Mouse (Mus musculus) ES-Bruce4 (cell line): ENCODE measurements at regions not wholly inside any gene's neighbourhood (a gene's known extent, or its start where the extent isn't known, plus 50 kb on each side); places are given as distances from the start of the nearest gene placed in this dataset.

Experiments used
- H3K27ac ChIP-seq: 2 replicates; pipeline ENCODE4 v1.5.1; 2012; ENCODE audit warnings: low read length, inconsistent platforms; ENCODE audit not compliant: insufficient read depth
- H3K27me3 ChIP-seq: 2 replicates; pipeline ENCODE4 v1.6.1; 2012; ENCODE audit warnings: mild to moderate bottlenecking, low read length, inconsistent platforms; ENCODE audit not compliant: control insufficient read depth, poor library complexity, insufficient read depth, severe bottlenecking
- H3K36me3 ChIP-seq: 2 replicates; pipeline ENCODE4 v1.6.1; 2012; ENCODE audit warnings: inconsistent platforms, mild to moderate bottlenecking, low read length, moderate library complexity; ENCODE audit not compliant: control insufficient read depth, poor library complexity, insufficient read depth, severe bottlenecking
- H3K4me1 ChIP-seq: one replicate; pipeline ENCODE4 v1.8.1; 2011; ENCODE audit warnings: low read length; ENCODE audit not compliant: control insufficient read depth, insufficient read depth
- H3K4me3 ChIP-seq: 2 replicates; pipeline ENCODE4 v1.5.1; 2011; ENCODE audit warnings: low read depth, mild to moderate bottlenecking, low read length
- H3K9ac ChIP-seq: 2 replicates; pipeline ENCODE4 v1.6.1; 2012; ENCODE audit warnings: low read depth, mild to moderate bottlenecking, inconsistent platforms; ENCODE audit not compliant: poor library complexity, severe bottlenecking
- H3K9me3 ChIP-seq: replicated peaks from 2 replicates; pipeline ENCODE4 v1.6.1; 2012; ENCODE audit warnings: mild to moderate bottlenecking, low read length, inconsistent platforms; ENCODE audit not compliant: control insufficient read depth, poor library complexity, insufficient read depth, severe bottlenecking
- CTCF ChIP-seq: IDR thresholded peaks from one replicate; pipeline ENCODE4 v1.8.1; 2011; ENCODE audit warnings: low read depth, low read length
- EP300 ChIP-seq: IDR thresholded peaks from 2 replicates; pipeline ENCODE4 v1.6.1; 2011; ENCODE audit warnings: low read depth, low read length; ENCODE audit not compliant: insufficient read depth
- POLR2A ChIP-seq: IDR thresholded peaks from one replicate; pipeline ENCODE4 v1.8.1; 2011; ENCODE audit warnings: low read length; ENCODE audit not compliant: insufficient read depth

DNA sequence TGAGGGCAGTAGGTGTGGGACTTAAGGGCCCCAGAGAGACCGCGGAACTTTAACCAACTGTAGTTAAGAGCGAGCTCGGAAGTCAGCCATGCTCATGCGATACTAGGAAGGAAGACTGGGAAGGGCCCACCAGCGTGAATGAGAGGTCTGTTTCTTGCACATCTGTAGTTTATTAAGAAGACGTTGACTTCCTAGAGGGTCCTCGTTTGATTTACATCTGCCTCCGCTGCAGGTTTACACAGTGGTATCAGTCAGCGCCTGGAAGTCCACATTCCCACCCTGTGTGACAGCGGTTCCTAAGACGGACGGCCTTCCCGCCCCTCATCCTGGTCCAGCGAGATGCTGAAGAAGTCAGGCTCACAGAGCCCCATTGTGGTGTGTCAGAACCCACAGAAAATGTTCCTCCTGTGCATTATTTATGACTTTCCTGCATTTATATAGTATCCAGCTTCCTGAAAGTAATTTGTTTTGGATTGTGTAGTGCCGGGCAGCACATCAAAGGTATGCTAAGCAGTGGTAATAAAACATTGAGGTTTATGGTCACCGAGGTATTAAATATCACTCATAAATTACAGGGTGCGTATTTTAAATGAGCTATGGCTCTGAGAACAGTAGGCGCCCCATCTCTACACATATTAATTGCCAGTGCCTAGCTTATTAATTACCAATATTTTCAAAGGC lies 136.9 kb upstream of the Rpl34 start:
- no peak for TF ChIP-seq CTCF
- no peak for TF ChIP-seq POLR2A
- Histone ChIP-seq H3K9me3 (no peaks in the 10 kb centered on the region), H3K27ac (no peak overlapping the region), H3K4me3 (no peak overlapping the region), H3K36me3 (no peaks in the 10 kb centered on the region), H3K27me3 (no peaks in the 10 kb centered on the region), H3K4me1 (peaks cover 1% of the 10 kb centered on the region), H3K9ac (no peak overlapping the region)

GRCm38 (mm10) chr3:130864783-130865182 lies 134.6 kb upstream of the Rpl34 start:
- no peak overlapping the region for H3K27ac ChIP-seq
- peaks cover 1% of the 10 kb centered on the region for H3K4me1 ChIP-seq
- H3K27me3 ChIP-seq, result no peaks in the 10 kb centered on the region
- TF ChIP-seq POLR2A (no peak), CTCF (no peak), EP300 (no peak)
- H3K36me3 ChIP-seq, result no peaks in the 10 kb centered on the region
- no peak overlapping the region for H3K4me3 ChIP-seq
- H3K9ac ChIP-seq, result no peak overlapping the region
- H3K9me3 ChIP-seq, result no peaks in the 10 kb centered on the region

GRCm38 (mm10) chr3:130863376-130863775 lies 133.2 kb upstream of the Rpl34 start:
- Histone ChIP-seq H3K9me3 (no peaks in the 10 kb centered on the region), H3K36me3 (no peaks in the 10 kb centered on the region), H3K9ac (no peak overlapping the region), H3K4me3 (no peak overlapping the region), H3K27ac (no peak overlapping the region), H3K27me3 (no peaks in the 10 kb centered on the region), H3K4me1 (peaks cover 1% of the 10 kb centered on the region)
- TF ChIP-seq POLR2A (no peak), CTCF (no peak), EP300 (no peak)

DNA sequence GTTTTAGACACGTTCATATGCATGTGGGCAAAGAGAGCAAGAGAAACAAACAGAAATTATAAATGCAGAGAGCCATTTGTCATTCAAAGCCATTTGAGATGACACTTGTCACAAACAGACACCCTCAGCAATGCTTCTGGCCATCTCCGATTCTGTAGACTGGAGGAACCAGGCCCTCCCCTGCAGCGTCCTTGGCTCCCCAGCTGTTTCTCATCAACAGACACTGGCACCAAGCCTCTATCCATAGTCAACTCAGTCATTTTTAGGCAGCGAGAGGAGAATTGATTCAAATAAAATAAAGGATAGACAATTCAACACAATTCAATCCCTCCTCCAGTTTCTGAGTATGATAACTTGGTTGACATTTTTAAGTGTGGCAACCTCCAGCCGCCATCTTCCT lies 130.1 kb upstream of the Rpl34 start:
- Histone ChIP-seq H3K27me3 (no peaks in the 10 kb centered on the region), H3K4me1 (peaks cover 3% of the 10 kb centered on the region), H3K9me3 (no peaks in the 10 kb centered on the region), H3K4me3 (no peak overlapping the region), H3K9ac (no peak overlapping the region), H3K36me3 (no peaks in the 10 kb centered on the region), H3K27ac (no peak overlapping the region)
- TF ChIP-seq POLR2A (no peak), EP300 (no peak), CTCF (no peak)

DNA sequence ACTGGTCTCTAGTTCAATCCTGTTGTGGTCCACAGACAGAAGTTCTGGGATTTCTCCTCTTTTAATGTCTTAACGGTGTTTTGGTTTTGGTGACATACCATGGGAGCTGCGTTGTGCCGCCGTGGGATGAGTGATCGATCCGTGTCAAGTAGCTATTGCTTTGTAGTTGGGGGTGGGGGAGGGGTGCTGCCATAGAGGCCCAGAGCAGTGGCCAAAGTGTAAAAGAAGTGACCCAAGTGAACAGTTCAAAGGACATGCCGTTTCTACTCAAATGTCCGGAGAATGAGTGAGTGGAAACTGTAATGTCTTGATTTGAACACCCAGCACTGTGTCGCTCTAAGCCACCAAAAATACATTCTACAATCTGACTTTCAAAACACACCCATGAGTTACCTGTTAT lies 123.7 kb upstream of the Rpl34 start:
- H3K9me3 ChIP-seq, result no peaks in the 10 kb centered on the region
- no peak overlapping the region for H3K4me3 ChIP-seq
- no peak overlapping the region for H3K27ac ChIP-seq
- no peaks in the 10 kb centered on the region for H3K36me3 ChIP-seq
- no peaks in the 10 kb centered on the region for H3K27me3 ChIP-seq
- H3K4me1 ChIP-seq, result peaks cover 2% of the 10 kb centered on the region
- no peak for TF ChIP-seq CTCF
- no peak for TF ChIP-seq EP300
- no peak for TF ChIP-seq POLR2A
- no peak overlapping the region for H3K9ac ChIP-seq

GRCm38 (mm10) chr3:130850766-130851308 lies 120.6 kb upstream of the Rpl34 start:
- TF ChIP-seq EP300 (no peak), POLR2A (no peak), CTCF (no peak)
- no peaks in the 10 kb centered on the region for H3K27me3 ChIP-seq
- no peak overlapping the region for H3K4me3 ChIP-seq
- H3K9me3 ChIP-seq, result no peaks in the 10 kb centered on the region
- H3K9ac ChIP-seq, result no peak overlapping the region
- no peaks in the 10 kb centered on the region for H3K36me3 ChIP-seq
- H3K4me1 ChIP-seq, result no peaks in the 10 kb centered on the region
- H3K27ac ChIP-seq, result no peak overlapping the region
